In genomic region chr10:62060224-62060913, GRCm38 (mm10) we compare ENCODE assay signal across 12 mouse cellular contexts.
DNase-seq lines count a peak whose midpoint lies in the region; ATAC-seq and TF ChIP-seq lines count a peak whose summit lies in the region.
"Had no signal": no experiment of that assay in that cellular context is flagged by ENCODE, and none has a peak within 500 bp of the region (broad histone marks: within the 10 kb centered on the region; RNA-seq: fewer than 3 reads in every experiment).

No protein-coding gene starts in this region.

- 0 out of 2 replicates have a peak overlapping the region, but pooled peaks have one; percentile 3 for H3K4me2 ChIP-seq in kidney, embryonic 14.5 days (replicated peaks; ENCODE audit: low read depth, low read length)

- ATAC-seq in kidney, embryonic 14.5 days (ENCODE audit: low FRiP score, low TSS enrichment) = no peak

- no peaks in the 10 kb centered on the region for H3K9me3 ChIP-seq in kidney, embryonic 14.5 days (ENCODE audit: control insufficient read depth, low read length)
- no peaks in the 10 kb centered on the region for H3K9me3 ChIP-seq in limb, embryonic 10.5 days (replicated peaks)

- peaks cover 4% of the 10 kb centered on the region; the same call in 1 of the 2 replicates for H3K27me3 ChIP-seq in kidney, embryonic 14.5 days (ENCODE audit: control insufficient read depth, insufficient read depth, low read length)
- no peaks in the 10 kb centered on the region for H3K27me3 ChIP-seq in testis, adult 2 months (ENCODE audit: control insufficient read depth, insufficient read depth, low read length)
- H3K27me3 ChIP-seq in limb, embryonic 10.5 days (ENCODE audit: low read depth, poor library complexity, severe bottlenecking) = no peaks in the 10 kb centered on the region

- H3K4me1 ChIP-seq in kidney, embryonic 14.5 days (ENCODE audit: control insufficient read depth, insufficient read depth, low read length) = peaks cover 29% of the 10 kb centered on the region
- no peaks in the 10 kb centered on the region; the same call in 1 of the 2 replicates for H3K4me1 ChIP-seq in testis, adult 2 months (ENCODE audit: control insufficient read depth, insufficient read depth, low read length)
- peaks cover 33% of the 10 kb centered on the region for H3K4me1 ChIP-seq in limb, embryonic 10.5 days

- DNase-seq in kidney, adult 11 months = no peak
- DNase-seq in testis, postnatal 14 days (ENCODE audit: low spot score) = no peak
- peak; percentile 62 for DNase-seq in limb, embryonic 10.5 days (ENCODE audit: low spot score)
- no peak for DNase-seq in frontal cortex, postnatal 10 days (ENCODE audit: low spot score in 2 of 2)
- DNase-seq in adrenal gland, postnatal 4 days (ENCODE audit: low spot score in 2 of 2) = no peak
- DNase-seq: adrenal gland, postnatal 25 days; cerebellum, postnatal 36 days; gastrocnemius, postnatal 10 days; kidney, postnatal 25 days; right cerebral cortex, postnatal 14 days had no signal

- peak overlapping the region; percentile 12; the same call in 1 of the 2 replicates for H3K27ac ChIP-seq in kidney, embryonic 14.5 days (ENCODE audit: low read depth, low read length)
- no peak overlapping the region for H3K27ac ChIP-seq in testis, adult 2 months (ENCODE audit: control insufficient read depth, insufficient read depth, low read depth, low read length)
- peak overlapping the region; percentile 75 for H3K27ac ChIP-seq in limb, embryonic 10.5 days

- H3K9ac ChIP-seq in kidney, embryonic 14.5 days (ENCODE audit: low read depth, low read length) = no peak overlapping the region

- TF ChIP-seq POLR2A in testis, adult 2 months (IDR thresholded peaks at IDR 0.05; ENCODE audit: control insufficient read depth, low read depth, low read length) = 0 out of 2 replicates have a peak, but pooled peaks have one; percentile 10

- 27% methylated on average over 16 of the region's 16 CpGs for WGBS in kidney, embryonic 14.5 days
- 42% methylated on average over 16 of the region's 16 CpGs for WGBS in limb, embryonic 10.5 days

- TF ChIP-seq CTCF in testis, adult 2 months (IDR thresholded peaks at IDR 0.05; ENCODE audit: control insufficient read depth, insufficient read depth, insufficient replicate concordance, low read depth, low read length) = no peak

- no peak overlapping the region for H3K4me3 ChIP-seq in kidney, embryonic 14.5 days (ENCODE audit: low read length)
- no peak overlapping the region for H3K4me3 ChIP-seq in testis, adult 2 months (ENCODE audit: control insufficient read depth, low read depth, low read length)
- no peak overlapping the region for H3K4me3 ChIP-seq in limb, embryonic 10.5 days

- H3K36me3 ChIP-seq in kidney, embryonic 14.5 days (ENCODE audit: control insufficient read depth, insufficient read depth, low read length) = no peaks in the 10 kb centered on the region
- no peaks in the 10 kb centered on the region for H3K36me3 ChIP-seq in testis, adult 2 months (ENCODE audit: control insufficient read depth, insufficient read depth, low read length)
- H3K36me3 ChIP-seq in limb, embryonic 10.5 days = no peaks in the 10 kb centered on the region
